Mouse (Mus musculus) gastrocnemius, postnatal 4 days (tissue): Measurements from ENCODE around the gene Scml4. TPM values are rescaled to one million over a fixed set of nuclear protein-coding genes. Genes with fewer than 3 reads are reported as not detected.

ENCODE experiments used
- DNase-seq, 2 experiments: peaks; one replicate each; pipeline ENCODE4 v3.0.0; 2021 to 2022; ENCODE audit warnings: low spot score in 2 of 2, mixed read lengths in 2 of 2
- long read RNA-seq, 2 experiments: library from polyadenylated mRNA; stranded (forward); transcript quantifications; one replicate each; pipeline ENCODE4 v2.0.0; 2021
- total RNA-seq, 2 experiments: library from RNA; stranded (reverse); gene quantifications; 2 replicates each; pipeline ENCODE4 v1.2.3; 2021

Scml4 gene
- 1 to 10 TPM; 2.4 to 2.9 TPM for total RNA-seq
- long read RNA-seq, experiment 1, partial matches to known transcripts = 0 of 2 reads
- long read RNA-seq, experiment 1, other reads (novel, unspliced or antisense) = 1 of 2 reads
- long read RNA-seq, experiment 2, partial matches to known transcripts = 0 of 2 reads
- long read RNA-seq, experiment 2, other reads (novel, unspliced or antisense) = 1 of 2 reads

DNA sequence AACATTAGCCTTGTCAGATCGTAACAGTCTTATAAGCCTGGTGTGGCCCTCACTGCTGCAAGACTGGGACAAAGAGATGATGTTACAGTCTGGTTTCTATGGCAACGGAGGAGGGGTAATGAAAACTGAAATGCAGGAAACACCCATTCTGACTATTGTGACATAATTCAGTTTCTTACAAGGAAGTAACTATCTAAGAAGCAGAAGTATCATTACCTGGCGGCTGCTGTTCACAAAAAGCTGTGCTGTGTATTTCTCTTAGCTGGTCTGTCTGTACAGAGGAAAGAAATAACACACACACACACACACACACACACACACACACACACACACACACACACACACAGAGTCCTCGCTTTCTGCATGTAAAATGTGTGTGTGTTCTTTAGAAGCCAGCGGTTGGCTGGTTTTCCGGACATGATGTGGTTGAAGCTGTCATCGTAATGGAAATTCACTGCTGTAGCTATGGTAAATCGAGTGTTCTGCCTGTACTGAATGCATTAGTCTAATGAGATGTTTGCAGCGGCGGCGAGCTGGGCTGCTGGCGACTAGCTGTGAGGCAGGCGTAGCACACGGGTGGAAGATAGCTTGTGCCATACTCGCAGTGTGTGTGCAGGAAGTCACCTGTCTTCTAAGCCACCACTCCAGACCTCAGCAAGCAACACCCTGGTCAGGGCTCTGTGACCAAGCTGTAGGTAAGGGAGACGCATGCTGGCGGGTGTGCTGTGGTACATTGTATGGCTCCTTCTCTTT, at the start of gene Scml4:
Gene Scml4 (plus strand): TSS at position 212 of the 753 bp plus-strand sequence.
- DNase-seq = peak in 1 of 2 experiments; percentile 15

DNA sequence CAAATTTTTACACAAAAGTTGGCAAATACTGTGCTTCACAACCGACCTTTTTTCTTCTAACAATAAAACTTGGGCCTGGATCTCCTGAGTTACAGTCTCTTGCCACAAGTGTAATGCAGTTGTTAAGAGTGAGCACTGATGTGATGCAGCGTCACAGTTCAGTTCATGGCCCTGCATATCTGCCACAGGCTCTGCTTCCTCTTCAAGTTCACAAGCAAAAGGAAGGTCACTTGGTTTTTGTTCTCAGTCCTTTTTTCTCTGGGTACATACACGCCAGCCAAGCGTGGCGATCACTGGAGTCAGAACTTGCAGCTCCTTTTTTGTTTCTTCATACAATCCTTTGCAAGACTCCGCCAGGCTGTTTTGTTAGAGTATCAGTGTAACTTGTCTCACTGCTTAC, 34.2 kb upstream of the Scml4 start:
- no peak for DNase-seq

DNA sequence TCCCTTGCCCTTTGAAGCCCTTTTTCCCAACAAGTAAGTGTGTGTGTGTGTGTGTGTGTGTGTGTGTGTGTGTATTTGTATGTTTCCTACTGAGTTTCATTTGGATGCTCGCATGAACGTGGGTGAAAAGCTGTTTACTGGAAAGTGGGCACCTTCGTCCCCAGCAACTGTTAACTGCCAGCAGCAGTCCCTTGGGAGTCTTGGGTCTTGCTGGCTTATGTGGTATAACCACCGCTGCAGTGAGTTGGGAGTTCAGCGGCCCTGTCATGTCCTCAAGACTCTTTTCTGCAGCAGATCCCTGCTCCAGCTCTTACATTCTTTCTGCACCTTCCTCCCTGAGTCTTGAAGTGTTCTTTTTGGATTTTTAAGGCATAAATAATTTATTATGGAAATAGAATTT, 33.0 kb upstream of the Scml4 start:
- no peak for DNase-seq

- DNase-seq = no peak
These were observed 30.2 kb upstream of the Scml4 start for GRCm38 (mm10) chr10:42830007-42830406.

- no peak for DNase-seq
These were observed 29.8 kb upstream of the Scml4 start for GRCm38 (mm10) chr10:42830409-42830808.

GRCm38 (mm10) chr10:42832677-42833076, 27.5 kb upstream of the Scml4 start:
- DNase-seq = no peak

- DNase-seq = no peak
These were observed 26.1 kb upstream of the Scml4 start for GRCm38 (mm10) chr10:42833871-42834727.

DNA sequence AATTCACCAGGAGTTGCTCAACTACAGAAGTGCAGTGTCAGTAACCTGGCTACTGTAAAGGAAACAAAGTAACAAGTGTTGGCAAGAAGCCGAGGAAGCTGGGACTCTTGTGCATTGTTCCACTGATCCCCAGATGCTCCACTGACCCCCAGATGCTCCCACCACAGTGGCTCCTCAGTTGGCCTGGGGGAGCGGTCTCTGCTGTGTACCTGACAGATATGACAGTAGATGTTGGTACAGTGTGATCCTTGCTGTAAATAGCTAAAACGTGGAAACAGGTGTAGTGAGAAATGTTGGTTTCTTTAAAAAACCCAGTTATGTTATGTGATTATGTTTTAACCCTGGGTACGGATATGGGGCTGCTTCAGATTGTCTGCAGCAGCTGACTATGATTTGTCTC, 22.1 kb upstream of the Scml4 start:
- DNase-seq = no peak

DNA sequence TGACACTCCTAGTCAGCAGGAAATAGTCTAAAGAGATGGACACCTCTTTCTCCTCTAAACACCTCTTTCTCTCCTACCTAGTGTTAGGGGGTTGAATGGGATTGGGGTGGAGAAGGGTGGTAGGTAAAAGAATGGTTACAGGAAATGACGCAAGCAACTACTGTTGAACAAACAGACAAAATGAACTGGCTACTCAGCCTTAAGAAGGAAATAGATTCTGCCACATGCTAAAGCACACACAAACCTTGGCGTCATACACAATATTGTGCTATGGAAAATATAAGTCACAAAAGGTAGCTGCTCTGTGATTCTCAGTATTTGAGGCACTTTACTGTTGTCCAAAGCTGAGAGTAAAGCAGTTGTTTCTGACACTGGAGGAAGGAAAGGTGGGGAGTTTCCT, 21.4 kb upstream of the Scml4 start:
- no peak for DNase-seq

DNA sequence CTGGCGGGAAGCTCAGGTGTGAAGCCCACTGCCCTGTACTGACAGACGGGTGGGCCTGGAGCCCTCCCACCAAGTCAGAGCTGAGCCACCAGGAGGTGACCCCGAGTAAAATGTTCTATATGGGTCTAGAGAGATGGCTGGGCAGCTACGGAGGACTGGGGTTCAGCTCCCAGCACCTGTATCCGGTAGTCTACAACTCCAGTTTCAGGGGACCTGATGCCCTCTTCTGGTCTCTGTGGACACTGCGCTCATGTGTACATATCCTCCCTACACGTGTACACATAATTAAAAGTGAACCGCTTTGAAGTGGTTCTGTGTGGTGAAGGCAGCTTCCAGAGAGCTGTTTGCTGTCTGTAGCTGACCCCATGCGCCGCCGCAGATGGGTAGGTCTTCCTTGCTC, 20.1 kb upstream of the Scml4 start:
- no peak for DNase-seq

GRCm38 (mm10) chr10:42841531-42842195, 18.5 kb upstream of the Scml4 start:
- DNase-seq = no peak

DNA sequence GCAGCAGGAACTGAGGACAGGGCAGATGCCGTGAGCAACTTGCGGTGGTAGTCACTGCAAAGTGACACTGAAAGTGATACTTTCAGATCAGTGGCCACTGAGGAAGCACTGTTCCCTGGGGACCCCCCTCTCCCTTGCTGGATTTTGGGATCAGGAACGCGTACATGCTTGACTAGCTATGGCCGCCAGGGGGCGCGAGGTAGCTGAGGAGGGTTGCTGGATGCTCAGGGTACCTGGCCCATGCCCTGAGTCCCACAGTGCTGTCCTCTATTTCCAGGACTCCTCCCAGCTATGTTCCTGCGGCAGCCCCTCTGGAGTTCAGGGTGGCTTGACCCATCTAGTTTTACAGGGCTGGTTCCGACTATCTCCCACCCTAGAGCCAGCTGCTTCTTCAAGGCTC, 17.8 kb upstream of the Scml4 start:
- DNase-seq = peak; percentile 70 to 82

- no peak for DNase-seq
These were observed 16.8 kb upstream of the Scml4 start for GRCm38 (mm10) chr10:42843416-42843815.

- no peak for DNase-seq
These were observed 14.7 kb upstream of the Scml4 start for GRCm38 (mm10) chr10:42845480-42845879.

- no peak for DNase-seq
These were observed 11.7 kb upstream of the Scml4 start for GRCm38 (mm10) chr10:42848179-42849080.

DNA sequence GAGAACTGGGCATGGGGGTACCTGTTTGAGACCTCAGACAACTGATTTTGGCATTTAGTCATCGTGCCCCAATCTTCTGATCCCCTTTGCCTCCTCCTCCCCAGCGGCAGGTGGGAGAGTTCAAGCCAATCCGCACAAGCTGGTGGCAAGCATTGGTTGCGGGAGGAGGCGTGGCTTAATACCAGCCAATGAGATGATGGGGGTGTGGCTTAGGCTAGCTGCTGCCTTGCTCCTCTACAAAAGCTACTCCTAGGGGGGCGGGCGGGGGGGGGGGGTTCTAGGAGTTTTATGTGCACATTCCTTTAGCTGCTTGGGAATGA, 11.1 kb upstream of the Scml4 start:
- DNase-seq = no peak

GRCm38 (mm10) chr10:42854838-42855237, 5.3 kb upstream of the Scml4 start:
- DNase-seq = no peak

DNA sequence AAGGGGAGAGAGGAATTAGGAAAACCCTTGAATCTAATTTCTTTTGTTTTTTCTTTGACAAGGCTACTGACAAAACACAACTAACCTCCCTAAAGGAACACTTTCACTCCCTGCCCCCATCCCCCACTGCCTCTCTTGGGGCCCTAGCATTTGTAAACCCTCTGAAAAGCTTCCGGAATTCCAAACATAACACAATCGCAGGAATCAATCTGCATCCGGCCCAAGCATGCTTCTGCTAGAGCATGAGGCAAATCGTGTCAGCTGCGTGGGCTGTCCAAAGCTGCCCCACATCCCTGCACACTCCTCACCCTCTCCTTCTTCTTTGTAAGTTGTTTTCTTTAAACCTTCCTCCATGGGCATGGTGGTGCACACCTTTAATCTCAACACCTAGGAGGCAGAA, 4.9 kb upstream of the Scml4 start:
- no peak for DNase-seq

- no peak for DNase-seq
These were observed 3.6 kb upstream of the Scml4 start for GRCm38 (mm10) chr10:42856574-42856973.

GRCm38 (mm10) chr10:42857021-42857420, 3.1 kb upstream of the Scml4 start:
- DNase-seq = no peak

GRCm38 (mm10) chr10:42859781-42860158, 400 bp upstream of the Scml4 start:
- no peak for DNase-seq
